In genomic region chr9:124442533-124442855, GRCm38 (mm10) we compare ENCODE assay signal across 8 mouse cellular contexts. TPM values are rescaled to one million over a fixed set of nuclear protein-coding genes. Genes with fewer than 3 reads are reported as not detected.
A peak's percentile ranks its signal among the peaks of the same experiment; 100 is the strongest.
DNase-seq lines count a peak whose midpoint lies in the region; ATAC-seq and TF ChIP-seq lines count a peak whose summit lies in the region.
"Had no signal": no experiment of that assay in that cellular context is flagged by ENCODE, and none has a peak within 500 bp of the region (broad histone marks: within the 10 kb centered on the region; RNA-seq: fewer than 3 reads in every experiment).

No protein-coding gene starts in this region.

- 95% methylated on average over 15 of the region's 15 CpGs for WGBS in lung, embryonic 14.5 days
- 97% methylated on average over 15 of the region's 15 CpGs for WGBS in lung, adult 2 months
- WGBS in hindbrain, embryonic 13.5 days = over 99% methylated on average over 15 of the region's 15 CpGs

- H3K4me3 ChIP-seq in lung, embryonic 14.5 days (ENCODE audit: low read depth, low read length) = no peak overlapping the region
- no peak overlapping the region for H3K4me3 ChIP-seq in lung, adult 2 months (replicated peaks; ENCODE audit: extremely low read depth, low read depth, low read length)
- H3K4me3 ChIP-seq in hindbrain, embryonic 13.5 days = no peak overlapping the region

- H3K27ac ChIP-seq in lung, embryonic 14.5 days (ENCODE audit: low read depth) = no peak overlapping the region
- no peak overlapping the region for H3K27ac ChIP-seq in hindbrain, embryonic 13.5 days

- no peak for ATAC-seq in lung, embryonic 14.5 days (ENCODE audit: insufficient read depth)
- no peak for ATAC-seq in hindbrain, embryonic 13.5 days (ENCODE audit: low FRiP score)

- peaks cover 37% of the 10 kb centered on the region for H3K36me3 ChIP-seq in lung, embryonic 14.5 days (ENCODE audit: insufficient read depth)
- peaks cover 38% of the 10 kb centered on the region for H3K36me3 ChIP-seq in hindbrain, embryonic 13.5 days

- DNase-seq in lung, embryonic 14.5 days = peak; percentile 19
- no peak for DNase-seq in lung, adult 2 months
- peak; percentile 25 for DNase-seq in adrenal gland, adult 8-10 months
- DNase-seq in frontal cortex, postnatal 14 days (ENCODE audit: low spot score in 2 of 2) = peak; percentile 18 to 37
- peak; percentile 4 to 12 for DNase-seq in layer of hippocampus, postnatal 14 days (ENCODE audit: low spot score in 2 of 2)
- DNase-seq in naive thymus-derived CD4-positive, alpha-beta T cell, adult 2 months (ENCODE audit: low read depth) = peak; percentile 40

- no peak for TF ChIP-seq CTCF in lung, embryonic 14.5 days (IDR thresholded peaks at IDR 0.05; ENCODE audit: low read depth)
- TF ChIP-seq CTCF in lung, adult 2 months (IDR thresholded peaks at IDR 0.05; ENCODE audit: insufficient read depth, low read length) = no peak

- no peak overlapping the region for H3K9ac ChIP-seq in lung, embryonic 14.5 days
- H3K9ac ChIP-seq in hindbrain, embryonic 13.5 days = no peak overlapping the region

- no peak for TF ChIP-seq POLR2A in lung, adult 2 months (IDR thresholded peaks at IDR 0.05; ENCODE audit: borderline replicate concordance, extremely low read depth, low read depth, low read length)

- no peaks in the 10 kb centered on the region for H3K27me3 ChIP-seq in lung, embryonic 14.5 days (ENCODE audit: insufficient read depth, low read length)
- H3K27me3 ChIP-seq in hindbrain, embryonic 13.5 days = no peaks in the 10 kb centered on the region

- H3K9me3 ChIP-seq in lung, embryonic 14.5 days (ENCODE audit: low read depth, low read length) = peaks cover 31% of the 10 kb centered on the region
- H3K9me3 ChIP-seq in hindbrain, embryonic 13.5 days = peaks cover 22% of the 10 kb centered on the region

- H3K4me2 ChIP-seq in lung, embryonic 14.5 days = no peak overlapping the region
- H3K4me2 ChIP-seq in hindbrain, embryonic 13.5 days = no peak overlapping the region

- no peaks in the 10 kb centered on the region for H3K4me1 ChIP-seq in lung, embryonic 14.5 days (ENCODE audit: insufficient read depth)
- no peaks in the 10 kb centered on the region for H3K4me1 ChIP-seq in lung, adult 2 months (ENCODE audit: control insufficient read depth, insufficient read depth, low read length)
- H3K4me1 ChIP-seq in hindbrain, embryonic 13.5 days (replicated peaks) = no peaks in the 10 kb centered on the region

RNA-seq across cellular contexts. Expression of gene Ppp2r3d, which starts 34.2 kb away (rescaled TPM):
- 123 and 139 TPM in 2 replicates for polyA plus RNA-seq in lung, embryonic 14.5 days (2014; fragmentation: Nextera tagmentation; extraction: Ambion mirVana)
- 241 and 301 TPM in 2 replicates for polyA plus RNA-seq in lung, adult 2 months (2012; rRNA removed)
- total RNA-seq in adrenal gland, adult 8-10 months (2022) = 100 to 1,000 TPM in 3 of 4 experiments, 10 to 100 TPM in 1; 98.3 to 182 (median 140) TPM
- total RNA-seq in layer of hippocampus, postnatal 14 days (2021) = 10 to 100 TPM; 90.9 to 98.3 TPM
- 154 and 166 TPM in 2 replicates for polyA plus RNA-seq in hindbrain, embryonic 13.5 days (2015; fragmentation: Nextera tagmentation; extraction: Ambion mirVana)

RNA-seq across cellular contexts. Expression of gene Gm21836, which starts 51.1 kb away (rescaled TPM):
- polyA plus RNA-seq in lung, embryonic 14.5 days (2014; fragmentation: Nextera tagmentation; extraction: Ambion mirVana) = not detected in 2 replicates
- polyA plus RNA-seq in lung, adult 2 months (2012; rRNA removed) = not detected in 2 replicates
- not detected for total RNA-seq in adrenal gland, adult 8-10 months (2022)
- not detected for total RNA-seq in layer of hippocampus, postnatal 14 days (2021)
- not detected in 2 replicates for polyA plus RNA-seq in hindbrain, embryonic 13.5 days (2015; fragmentation: Nextera tagmentation; extraction: Ambion mirVana)
- polyA plus RNA-seq: large intestine, adult 2 months had no signal
